Mouse (Mus musculus): Measurements from ENCODE around the gene Atp1b1. TPM values are rescaled to one million over a fixed set of nuclear protein-coding genes. Genes with fewer than 3 reads are reported as not detected.

Atp1b1 gene
- total and polyA plus RNA-seq, 2 experiments from 2014 or later: 175 to 308 TPM

- peaks cover 19% of the 10 kb centered on the region for H3K36me3 ChIP-seq (replicated peaks; ENCODE audit: control insufficient read depth, insufficient read depth, low read length)
- 6% methylated on average over 8 of the region's 8 CpGs for WGBS
- H3K4me2 ChIP-seq (ENCODE audit: low read depth, low read length): peak overlapping the region; percentile 71
- H3K4me1 ChIP-seq (ENCODE audit: control insufficient read depth, insufficient read depth): peaks cover 26% of the 10 kb centered on the region
- DNase-seq (ENCODE audit: low spot score) (peak; percentile 60), ATAC-seq (ENCODE audit: insufficient read depth, low read depth) (no peak)
- H3K9ac ChIP-seq (replicated peaks; ENCODE audit: low read depth, low read length): peak overlapping the region; percentile 91
- peak overlapping the region; percentile 97 for H3K27ac ChIP-seq (ENCODE audit: low read depth)
- peak overlapping the region; percentile 67 for H3K4me3 ChIP-seq (ENCODE audit: low read depth, low read length)
- TF ChIP-seq EP300 (IDR thresholded peaks at IDR 0.05; ENCODE audit: low read depth) (no peak), CTCF (IDR thresholded peaks at IDR 0.05; ENCODE audit: low read depth) (no peak)
- no peaks in the 10 kb centered on the region for H3K9me3 ChIP-seq (replicated peaks; ENCODE audit: control insufficient read depth, low read length)
- H3K27me3 ChIP-seq (ENCODE audit: control insufficient read depth, insufficient read depth, low read length): no peaks in the 10 kb centered on the region
These were observed 1.4 kb downstream of the Atp1b1 start for GRCm38 (mm10) chr1:164456731-164457130.

GRCm38 (mm10) chr1:164456065-164456464, 2.1 kb downstream of the Atp1b1 start:
- Histone ChIP-seq H3K27me3 (ENCODE audit: control insufficient read depth, insufficient read depth, low read length) (no peaks in the 10 kb centered on the region), H3K4me2 (ENCODE audit: low read depth, low read length) (peak overlapping the region; percentile 71), H3K9ac (replicated peaks; ENCODE audit: low read depth, low read length) (peak overlapping the region; percentile 91), H3K27ac (ENCODE audit: low read depth) (peak overlapping the region; percentile 97), H3K9me3 (replicated peaks; ENCODE audit: control insufficient read depth, low read length) (no peaks in the 10 kb centered on the region), H3K4me1 (ENCODE audit: control insufficient read depth, insufficient read depth) (peaks cover 24% of the 10 kb centered on the region), H3K4me3 (ENCODE audit: low read depth, low read length) (peak overlapping the region; percentile 67), H3K36me3 (replicated peaks; ENCODE audit: control insufficient read depth, insufficient read depth, low read length) (peaks cover 25% of the 10 kb centered on the region)
- DNase-seq (ENCODE audit: low spot score): no peak
- WGBS: 14% methylated on average over 6 of the region's 6 CpGs
- no peak for ATAC-seq (ENCODE audit: insufficient read depth, low read depth)
- no peak for TF ChIP-seq CTCF (IDR thresholded peaks at IDR 0.05; ENCODE audit: low read depth)
- no peak for TF ChIP-seq EP300 (IDR thresholded peaks at IDR 0.05; ENCODE audit: low read depth)

- no peaks in the 10 kb centered on the region for H3K9me3 ChIP-seq (replicated peaks; ENCODE audit: control insufficient read depth, low read length)
- peak overlapping the region; percentile 97 for H3K27ac ChIP-seq (ENCODE audit: low read depth)
- peak overlapping the region; percentile 91 for H3K9ac ChIP-seq (replicated peaks; ENCODE audit: low read depth, low read length)
- ATAC-seq (ENCODE audit: insufficient read depth, low read depth) (no peak), DNase-seq (ENCODE audit: low spot score) (no peak)
- peaks cover 28% of the 10 kb centered on the region for H3K4me1 ChIP-seq (ENCODE audit: control insufficient read depth, insufficient read depth)
- no peaks in the 10 kb centered on the region for H3K27me3 ChIP-seq (ENCODE audit: control insufficient read depth, insufficient read depth, low read length)
- peak overlapping the region; percentile 67 for H3K4me3 ChIP-seq (ENCODE audit: low read depth, low read length)
- peaks cover 29% of the 10 kb centered on the region for H3K36me3 ChIP-seq (replicated peaks; ENCODE audit: control insufficient read depth, insufficient read depth, low read length)
- no peak for TF ChIP-seq EP300 (IDR thresholded peaks at IDR 0.05; ENCODE audit: low read depth)
- TF ChIP-seq CTCF (IDR thresholded peaks at IDR 0.05; ENCODE audit: low read depth): peak; percentile 50
- 34% methylated on average over 7 of the region's 7 CpGs for WGBS
- peak overlapping the region; percentile 71 for H3K4me2 ChIP-seq (ENCODE audit: low read depth, low read length)
These were observed 2.5 kb downstream of the Atp1b1 start for GRCm38 (mm10) chr1:164455614-164456013.

GRCm38 (mm10) chr1:164454747-164455400, 3.3 kb downstream of the Atp1b1 start:
- H3K4me2 ChIP-seq (ENCODE audit: low read depth, low read length): peak overlapping the region; percentile 71
- peak overlapping the region; percentile 67 for H3K4me3 ChIP-seq (ENCODE audit: low read depth, low read length)
- peak overlapping the region; percentile 73 for H3K27ac ChIP-seq (ENCODE audit: low read depth)
- no peaks in the 10 kb centered on the region for H3K27me3 ChIP-seq (ENCODE audit: control insufficient read depth, insufficient read depth, low read length)
- WGBS: 22% methylated on average over 14 of the region's 14 CpGs
- peak overlapping the region; percentile 49; the same call in 1 of the 2 replicates for H3K9ac ChIP-seq (replicated peaks; ENCODE audit: low read depth, low read length)
- H3K36me3 ChIP-seq (replicated peaks; ENCODE audit: control insufficient read depth, insufficient read depth, low read length): peaks cover 33% of the 10 kb centered on the region
- TF ChIP-seq EP300 (IDR thresholded peaks at IDR 0.05; ENCODE audit: low read depth) (no peak), CTCF (IDR thresholded peaks at IDR 0.05; ENCODE audit: low read depth) (no peak)
- peak; percentile 73 for DNase-seq (ENCODE audit: low spot score)
- ATAC-seq (ENCODE audit: insufficient read depth, low read depth): peak; percentile 10; the same call in 1 of the 2 replicates
- H3K4me1 ChIP-seq (ENCODE audit: control insufficient read depth, insufficient read depth): peaks cover 31% of the 10 kb centered on the region
- no peaks in the 10 kb centered on the region for H3K9me3 ChIP-seq (replicated peaks; ENCODE audit: control insufficient read depth, low read length)

GRCm38 (mm10) chr1:164453739-164454138, 4.4 kb downstream of the Atp1b1 start:
- peak overlapping the region; percentile 67 for H3K4me3 ChIP-seq (ENCODE audit: low read depth, low read length)
- TF ChIP-seq CTCF (IDR thresholded peaks at IDR 0.05; ENCODE audit: low read depth) (no peak), EP300 (IDR thresholded peaks at IDR 0.05; ENCODE audit: low read depth) (no peak)
- ATAC-seq (ENCODE audit: insufficient read depth, low read depth): no peak
- H3K27me3 ChIP-seq (ENCODE audit: control insufficient read depth, insufficient read depth, low read length): no peaks in the 10 kb centered on the region
- peak overlapping the region; percentile 73 for H3K27ac ChIP-seq (ENCODE audit: low read depth)
- peaks cover 42% of the 10 kb centered on the region for H3K36me3 ChIP-seq (replicated peaks; ENCODE audit: control insufficient read depth, insufficient read depth, low read length)
- H3K9ac ChIP-seq (replicated peaks; ENCODE audit: low read depth, low read length): peak overlapping the region; percentile 49; the same call in 1 of the 2 replicates
- DNase-seq (ENCODE audit: low spot score): no peak
- H3K9me3 ChIP-seq (replicated peaks; ENCODE audit: control insufficient read depth, low read length): no peaks in the 10 kb centered on the region
- peak overlapping the region; percentile 71 for H3K4me2 ChIP-seq (ENCODE audit: low read depth, low read length)
- peaks cover 35% of the 10 kb centered on the region for H3K4me1 ChIP-seq (ENCODE audit: control insufficient read depth, insufficient read depth)
- WGBS: 54% methylated on average over 5 of the region's 5 CpGs
